Comparison of ENCODE assay signal across 12 mouse cellular contexts in genomic region chr2:72245631-72246030, GRCm38 (mm10).
"Had no signal": no experiment of that assay in that cellular context is flagged by ENCODE, and none has a peak within 500 bp of the region (broad histone marks: within the 10 kb centered on the region; RNA-seq: fewer than 3 reads in every experiment).

No protein-coding gene starts in this region.

- H3K9ac ChIP-seq: kidney, embryonic 15.5 days; limb, embryonic 13.5 days; liver, embryonic 14.5 days; neural tube, embryonic 15.5 days had no signal

- H3K4me2 ChIP-seq: kidney, embryonic 15.5 days; limb, embryonic 13.5 days; neural tube, embryonic 15.5 days had no signal

- H3K27ac ChIP-seq: kidney, embryonic 15.5 days; limb, embryonic 13.5 days; liver, embryonic 14.5 days; neural tube, embryonic 15.5 days had no signal

- H3K27me3 ChIP-seq: kidney, embryonic 15.5 days; limb, embryonic 13.5 days had no signal

- H3K4me1 ChIP-seq: neural tube, embryonic 15.5 days had no signal

- H3K4me3 ChIP-seq: kidney, embryonic 15.5 days; limb, embryonic 13.5 days; myocyte; neural tube, embryonic 15.5 days had no signal

- DNase-seq: kidney, postnatal 14 days; left cerebral cortex, postnatal 4 days; lung, adult 18-20 months; midbrain, embryonic 14.5 days; right cerebral cortex, adult 18-20 months; right cerebral cortex, postnatal 25 days; thymus, postnatal 36 days had no signal

- H3K9me3 ChIP-seq: kidney, embryonic 15.5 days; limb, embryonic 13.5 days; neural tube, embryonic 15.5 days had no signal

- H3K36me3 ChIP-seq: kidney, embryonic 15.5 days; limb, embryonic 13.5 days had no signal
